Mouse (Mus musculus) A20 (cell line): Measurements from ENCODE around the gene Iqschfp.

Experiments
- DNase-seq: peaks from one replicate; pipeline ENCODE4 v3.0.0-alpha.2; 2011; ENCODE audit warnings: low read depth, low spot score

Gene Iqschfp

GRCm38 (mm10) chr3:68595316-68595925 is 703.4 kb downstream of the Iqschfp start:
- no peak for DNase-seq

DNA sequence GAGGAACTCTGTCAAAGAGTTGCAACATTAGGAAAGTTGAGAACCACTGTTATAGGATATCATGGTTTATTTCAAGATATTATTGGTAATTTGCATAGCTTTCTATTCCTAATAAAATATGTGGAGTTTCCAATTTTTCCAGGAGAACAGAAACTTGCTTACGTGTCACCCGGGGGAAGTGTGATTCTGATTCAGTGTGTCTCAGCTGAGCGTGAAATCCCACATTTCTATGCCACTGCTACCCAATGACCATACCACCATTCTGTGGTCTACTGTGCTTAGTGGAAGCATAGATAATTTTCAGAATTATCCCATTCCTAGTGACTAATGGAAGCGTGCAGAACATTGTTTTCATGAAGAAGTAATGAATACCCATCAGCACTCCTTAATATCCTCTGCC is 704.9 kb downstream of the Iqschfp start:
- no peak for DNase-seq

- DNase-seq = no peak
Measured at GRCm38 (mm10) chr3:68602891-68603290, 710.9 kb downstream of the Iqschfp start.

DNA sequence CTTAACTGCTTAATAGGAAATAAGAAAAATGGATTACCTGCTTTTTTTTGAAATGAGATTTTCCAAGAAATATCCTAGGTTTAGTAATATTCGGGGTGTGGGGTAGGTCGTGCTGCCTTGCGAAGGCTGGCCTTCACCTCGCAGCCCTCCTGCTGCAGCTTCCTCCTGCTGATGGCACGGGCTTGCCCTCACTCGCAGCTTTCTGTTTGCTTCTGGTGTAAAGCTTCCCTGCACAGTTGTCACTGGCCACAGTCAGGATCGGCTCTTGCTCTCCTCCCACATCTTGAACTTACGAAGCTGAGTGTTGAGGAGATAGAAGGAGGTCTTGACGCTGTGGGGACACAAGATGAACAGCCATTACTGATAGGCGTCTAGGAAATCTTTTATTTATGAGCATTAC is 712.4 kb downstream of the Iqschfp start:
- DNase-seq = no peak

GRCm38 (mm10) chr3:68604962-68605361 is 712.9 kb downstream of the Iqschfp start:
- DNase-seq = no peak

GRCm38 (mm10) chr3:68605942-68606603 is 714.0 kb downstream of the Iqschfp start:
- no peak for DNase-seq

DNA sequence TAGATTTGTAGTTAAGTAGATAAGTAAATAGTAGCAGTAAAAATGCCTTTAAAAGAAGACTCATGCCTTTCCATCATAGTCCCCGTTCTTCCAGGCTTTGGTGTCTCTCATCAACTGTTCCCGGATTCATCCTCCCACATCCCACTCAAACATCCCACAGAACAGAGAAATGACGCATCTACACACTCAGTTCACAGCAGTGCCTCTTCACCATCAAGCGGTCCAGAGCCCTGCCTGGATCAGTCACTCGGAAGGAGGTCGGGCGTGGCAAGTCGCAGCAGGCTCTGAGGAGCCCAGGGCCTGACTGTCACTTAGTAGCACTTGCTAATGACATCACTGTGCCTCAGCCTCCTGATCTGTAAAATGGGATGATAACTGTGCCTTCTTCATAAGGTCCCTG is 714.7 kb downstream of the Iqschfp start:
- no peak for DNase-seq

GRCm38 (mm10) chr3:68607336-68607735 is 715.3 kb downstream of the Iqschfp start:
- DNase-seq = no peak

DNA sequence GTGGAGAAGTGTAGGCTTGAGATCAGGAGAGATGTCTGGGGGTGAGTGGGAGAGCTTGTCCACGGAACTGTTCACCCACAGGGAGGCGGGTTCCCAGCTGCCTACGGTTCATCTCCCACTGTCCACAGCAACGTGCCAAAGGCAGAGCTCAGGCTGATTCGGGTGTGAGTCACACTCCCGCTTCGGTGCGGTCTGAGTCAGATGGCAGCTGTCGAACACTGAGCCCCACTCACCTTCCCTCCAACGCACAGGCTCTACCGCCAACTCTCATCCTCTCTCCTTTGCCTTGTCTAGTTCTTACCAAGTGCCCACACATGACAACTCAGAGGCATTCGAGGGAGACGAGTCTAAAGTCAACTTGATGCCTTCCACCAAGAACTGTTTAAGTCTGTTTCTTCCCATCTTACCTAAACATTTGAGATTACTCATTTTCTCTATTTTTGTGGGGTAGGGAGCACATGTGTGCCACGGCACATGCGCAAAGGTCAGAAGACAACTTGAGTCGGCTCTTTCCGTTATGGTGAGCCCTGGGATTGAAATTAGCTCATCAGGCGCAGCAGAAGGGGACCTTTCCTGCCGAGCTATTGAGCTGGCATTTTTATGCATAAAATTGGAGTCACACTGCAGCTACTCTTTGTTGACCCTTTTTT is 716.9 kb downstream of the Iqschfp start:
- DNase-seq = no peak

DNA sequence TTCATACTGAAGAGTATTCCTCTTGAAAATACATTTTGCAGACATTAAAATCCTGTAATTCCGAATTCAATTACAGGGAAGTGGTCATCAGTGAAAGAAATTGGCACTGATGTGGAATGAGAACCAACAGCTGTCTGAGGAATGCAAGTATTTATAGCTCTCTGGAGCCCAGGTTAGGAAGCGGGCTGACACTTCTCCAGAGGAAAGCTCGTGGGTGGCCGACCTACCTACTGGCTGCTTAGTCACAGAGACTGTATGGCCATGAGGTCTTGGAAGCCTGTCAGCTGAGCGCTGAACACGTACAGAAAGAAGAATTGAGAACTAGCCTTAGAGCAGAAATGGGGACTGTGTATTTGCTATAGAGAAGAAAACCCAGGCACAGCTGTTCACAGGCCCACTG is 718.0 kb downstream of the Iqschfp start:
- DNase-seq = peak; percentile 33

- DNase-seq = no peak
Measured at GRCm38 (mm10) chr3:68610598-68611261, 718.7 kb downstream of the Iqschfp start.

GRCm38 (mm10) chr3:68615042-68615810 is 723.2 kb downstream of the Iqschfp start:
- DNase-seq = peak; percentile 67

- DNase-seq = no peak
Measured at GRCm38 (mm10) chr3:68616363-68616762, 724.3 kb downstream of the Iqschfp start.

- DNase-seq = no peak
Measured at GRCm38 (mm10) chr3:68617708-68618107, 725.7 kb downstream of the Iqschfp start.

DNA sequence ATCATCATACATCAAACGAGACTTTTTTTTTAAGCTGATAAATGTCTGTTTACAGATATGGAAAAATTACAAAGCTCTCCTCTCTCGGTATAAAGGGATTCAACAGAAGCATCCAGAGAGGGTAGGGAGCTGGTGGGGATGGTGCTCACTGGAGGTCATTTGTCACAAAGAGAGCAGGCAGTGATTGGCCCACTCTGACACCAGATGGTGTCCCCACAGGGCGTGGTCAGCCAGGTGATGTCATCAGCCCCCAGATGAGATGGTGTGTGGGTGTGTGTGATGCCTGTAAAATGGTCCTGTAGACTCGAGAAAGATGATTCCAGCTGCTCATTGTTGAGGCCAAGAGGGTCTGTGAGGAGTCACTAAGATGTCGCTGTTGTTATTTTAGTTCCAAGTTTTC is 727.1 kb downstream of the Iqschfp start:
- DNase-seq = no peak

- no peak for DNase-seq
Measured at GRCm38 (mm10) chr3:68621971-68622370, 729.9 kb downstream of the Iqschfp start.

GRCm38 (mm10) chr3:68623036-68623435 is 731.0 kb downstream of the Iqschfp start:
- no peak for DNase-seq

- no peak for DNase-seq
Measured at GRCm38 (mm10) chr3:68624471-68624870, 732.4 kb downstream of the Iqschfp start.

- DNase-seq = no peak
Measured at GRCm38 (mm10) chr3:68630261-68630660, 738.2 kb downstream of the Iqschfp start.

DNA sequence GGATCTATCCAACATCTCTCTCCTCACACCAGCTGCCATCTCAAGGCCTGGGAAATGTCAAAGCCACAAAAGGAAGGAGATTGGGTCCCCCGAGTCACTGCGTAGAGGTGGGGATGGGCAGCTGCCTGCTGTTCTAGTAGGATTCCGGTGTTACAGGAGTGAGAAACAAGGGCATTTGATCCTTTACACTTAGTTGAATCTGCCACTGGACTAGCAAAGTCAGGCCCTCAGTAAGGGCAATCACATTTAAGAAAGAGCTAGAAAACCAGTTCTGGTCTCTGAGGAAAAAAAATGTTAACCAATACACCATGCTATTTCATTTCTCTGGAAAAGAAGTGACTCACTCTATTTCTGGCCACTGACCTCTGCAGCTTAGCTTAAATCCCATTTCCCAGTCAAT is 738.8 kb downstream of the Iqschfp start:
- no peak for DNase-seq

- DNase-seq = no peak
Measured at GRCm38 (mm10) chr3:68632714-68633113, 740.7 kb downstream of the Iqschfp start.

DNA sequence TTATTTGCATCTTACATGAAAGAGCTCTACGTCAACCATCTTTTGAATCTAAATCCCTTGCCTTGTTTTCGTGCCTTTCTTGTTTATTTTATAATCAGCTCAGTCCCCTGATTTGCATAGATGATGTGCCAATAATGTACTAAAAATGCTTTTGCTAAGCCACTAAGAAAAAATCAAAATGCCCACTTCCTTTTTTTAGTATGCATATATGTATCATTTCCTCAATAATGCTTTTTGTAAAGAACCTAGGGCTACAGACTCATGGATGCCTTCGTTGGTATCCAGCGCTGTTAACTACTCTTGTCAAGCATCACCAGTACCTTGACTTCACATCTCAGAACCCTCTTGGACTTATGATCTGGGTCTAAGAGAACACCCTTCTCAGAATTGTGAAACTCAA is 741.5 kb downstream of the Iqschfp start:
- DNase-seq = peak; percentile 49
